Mouse (Mus musculus) spleen, adult 12 weeks (tissue): ENCODE measurements around the gene Pik3r5.

ENCODE experiments used
- DNase-seq: peaks from one replicate; pipeline ENCODE4 v3.0.0; 2022; ENCODE audit warnings: low spot score

Gene Pik3r5

DNA sequence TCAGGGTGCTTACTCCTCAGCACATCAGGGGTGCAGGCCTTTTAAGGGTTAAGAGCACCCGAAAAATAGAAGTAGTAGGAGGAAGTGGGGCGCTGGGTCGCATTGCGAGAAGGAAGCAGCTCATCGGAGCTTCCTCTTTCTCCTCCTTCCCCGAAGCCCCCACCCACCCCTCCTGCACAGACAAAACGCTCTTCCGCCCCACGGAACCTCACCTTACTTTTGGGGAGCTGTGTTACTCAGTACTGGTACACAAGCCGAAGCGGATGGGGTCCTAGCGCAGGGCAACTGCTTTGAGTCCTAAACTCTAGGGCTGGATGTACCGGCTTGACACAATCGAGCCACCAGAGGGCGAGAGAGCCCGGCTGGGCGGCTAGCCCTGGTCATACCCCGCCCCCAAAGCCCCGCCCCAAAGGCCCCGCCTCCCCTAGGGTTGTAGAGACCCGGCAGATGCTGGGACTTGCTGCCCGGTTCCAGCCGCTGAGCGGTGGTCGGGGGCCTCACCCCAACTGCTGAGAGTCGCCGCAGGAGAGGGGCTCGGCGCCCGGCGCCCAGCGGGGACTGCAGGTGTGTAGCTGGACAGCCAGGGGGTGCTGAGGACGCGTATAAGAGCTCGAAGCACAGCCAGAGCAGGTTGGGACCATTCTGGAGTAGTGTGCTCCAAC, at the start of gene Pik3r5:
Pik3r5 (plus strand) TSS at position 423 of the 662 bp plus-strand sequence.
- peak; percentile 67 for DNase-seq

DNA sequence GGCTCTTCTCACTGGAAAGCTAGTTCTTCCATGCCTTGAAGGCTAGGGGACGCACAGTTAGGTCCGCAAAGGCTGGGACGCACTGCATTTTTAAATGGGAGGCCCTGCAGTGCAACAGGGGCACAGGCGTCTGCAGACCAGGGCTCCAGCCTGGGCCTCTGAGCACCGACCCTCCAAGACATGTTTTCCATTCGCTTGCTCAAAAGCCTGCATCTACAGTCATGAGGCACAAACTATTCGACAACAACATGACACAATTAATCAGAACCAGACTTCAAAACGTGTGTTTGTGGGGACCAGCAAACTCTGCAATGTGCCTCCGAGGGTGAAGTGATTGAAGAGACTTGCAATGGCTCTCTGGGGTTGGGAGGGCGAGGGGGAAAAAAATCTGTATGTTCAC, 48.4 kb upstream of the Pik3r5 start:
- DNase-seq: no peak

DNA sequence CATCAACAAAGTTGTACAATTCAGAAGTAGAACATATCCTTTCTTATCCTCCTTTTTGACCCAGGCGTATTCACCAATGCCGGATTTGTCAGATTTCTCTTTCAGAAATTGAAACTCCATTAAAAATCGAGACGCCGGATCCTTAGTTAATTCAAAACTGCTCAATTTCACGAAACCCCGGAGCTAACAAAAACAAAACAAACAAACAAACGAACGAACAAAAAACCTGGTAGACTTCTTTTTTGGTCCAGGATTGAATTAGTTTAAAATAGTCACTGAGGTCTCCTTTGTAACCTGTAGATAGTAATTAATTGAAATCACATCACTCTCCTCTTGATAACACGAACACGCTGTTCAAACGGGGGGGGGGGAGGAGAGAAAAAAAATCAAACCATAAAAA, 47.8 kb upstream of the Pik3r5 start:
- DNase-seq: no peak

DNA sequence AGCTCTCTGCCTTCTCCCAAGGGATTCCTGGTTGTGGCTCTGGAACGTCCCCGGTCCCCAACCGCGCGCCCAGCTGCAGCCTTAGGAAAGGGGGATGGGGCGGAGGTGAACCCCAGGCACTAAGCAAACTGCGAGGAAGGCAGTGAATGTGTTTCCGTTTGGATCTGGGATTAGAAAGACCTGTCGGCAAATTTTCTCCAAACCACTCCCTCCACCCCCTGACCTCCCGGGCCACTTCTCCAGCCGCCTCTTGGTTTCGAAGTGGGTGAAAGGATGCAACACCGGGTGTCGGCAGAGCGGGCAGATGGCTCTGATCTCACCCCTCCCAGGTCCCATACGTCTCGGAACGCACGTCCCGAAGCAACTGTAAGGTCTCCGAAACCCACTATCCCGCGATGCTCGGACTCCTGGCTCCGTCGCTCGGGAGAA, 47.3 kb upstream of the Pik3r5 start:
- DNase-seq: no peak

DNA sequence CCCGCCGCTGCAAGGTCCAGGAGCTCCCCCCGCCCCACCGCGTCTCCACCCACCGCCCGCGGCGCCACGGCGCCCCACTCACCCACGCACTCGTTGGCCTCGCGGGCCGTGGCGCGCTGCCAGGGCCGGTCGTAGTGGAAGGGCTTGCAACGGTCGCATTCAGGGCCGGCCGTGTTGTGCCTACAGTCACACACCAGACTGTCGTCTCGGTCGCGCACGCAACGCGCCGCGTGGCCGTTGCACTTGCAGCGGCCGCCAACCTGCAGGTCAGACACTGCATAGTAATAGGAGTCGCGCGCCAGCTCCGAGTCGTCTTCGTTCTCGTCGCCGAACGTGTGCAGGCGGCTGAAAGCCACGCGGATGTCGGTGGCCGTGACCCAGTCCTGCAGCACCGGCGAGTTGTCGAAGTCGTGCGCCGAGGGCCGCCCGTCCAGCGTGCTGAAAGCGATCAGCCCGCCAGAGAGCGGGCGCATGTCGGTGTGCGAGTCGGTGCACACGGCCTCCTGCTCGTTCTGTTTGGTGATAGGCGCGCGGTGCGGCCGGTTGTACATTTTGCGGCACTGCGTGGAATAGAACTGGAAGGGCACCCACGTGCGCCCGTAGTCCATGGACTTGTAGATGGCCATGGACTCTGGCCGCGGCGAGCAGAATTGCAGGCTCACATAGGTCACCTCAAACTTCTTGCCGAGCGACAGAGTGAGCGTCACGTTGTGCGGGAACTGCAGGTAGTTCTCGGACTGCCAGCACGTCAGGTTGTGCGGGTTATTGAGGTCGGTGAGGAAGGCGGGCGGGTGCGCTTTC, 46.7 kb upstream of the Pik3r5 start:
- no peak for DNase-seq

DNA sequence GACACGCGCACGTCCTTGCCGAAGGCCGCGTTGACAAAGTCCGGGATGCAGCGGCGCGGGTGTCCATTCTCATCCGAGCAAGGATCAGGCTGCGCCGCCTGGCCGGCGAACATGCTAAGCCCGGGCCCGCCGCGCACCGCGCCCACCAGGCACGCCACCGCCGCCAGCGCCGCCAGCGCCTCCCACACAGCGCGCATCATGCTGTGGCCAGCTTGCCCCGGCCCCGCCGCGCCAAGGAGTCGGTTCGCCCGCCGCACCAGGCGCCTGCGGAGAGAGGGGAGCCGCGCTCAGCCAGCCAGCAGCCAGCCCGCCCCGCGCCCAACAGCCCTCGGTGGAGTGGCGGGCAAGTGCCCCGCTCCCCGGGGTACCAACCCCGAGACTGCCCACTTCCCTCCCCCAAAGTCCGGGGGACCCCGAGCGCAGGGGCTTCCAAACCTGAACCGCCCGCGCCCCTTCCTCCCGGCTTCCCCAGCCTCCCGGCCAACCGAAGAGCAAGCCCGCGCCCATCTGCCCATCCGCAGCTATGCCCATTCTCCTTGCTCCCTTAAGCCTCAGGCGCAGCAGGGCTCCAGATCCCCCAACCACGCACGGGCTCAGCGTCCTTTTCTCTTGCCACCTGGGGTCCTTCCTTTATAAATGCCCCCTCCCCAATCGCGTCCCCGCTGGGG, 45.9 kb upstream of the Pik3r5 start:
- no peak for DNase-seq

DNA sequence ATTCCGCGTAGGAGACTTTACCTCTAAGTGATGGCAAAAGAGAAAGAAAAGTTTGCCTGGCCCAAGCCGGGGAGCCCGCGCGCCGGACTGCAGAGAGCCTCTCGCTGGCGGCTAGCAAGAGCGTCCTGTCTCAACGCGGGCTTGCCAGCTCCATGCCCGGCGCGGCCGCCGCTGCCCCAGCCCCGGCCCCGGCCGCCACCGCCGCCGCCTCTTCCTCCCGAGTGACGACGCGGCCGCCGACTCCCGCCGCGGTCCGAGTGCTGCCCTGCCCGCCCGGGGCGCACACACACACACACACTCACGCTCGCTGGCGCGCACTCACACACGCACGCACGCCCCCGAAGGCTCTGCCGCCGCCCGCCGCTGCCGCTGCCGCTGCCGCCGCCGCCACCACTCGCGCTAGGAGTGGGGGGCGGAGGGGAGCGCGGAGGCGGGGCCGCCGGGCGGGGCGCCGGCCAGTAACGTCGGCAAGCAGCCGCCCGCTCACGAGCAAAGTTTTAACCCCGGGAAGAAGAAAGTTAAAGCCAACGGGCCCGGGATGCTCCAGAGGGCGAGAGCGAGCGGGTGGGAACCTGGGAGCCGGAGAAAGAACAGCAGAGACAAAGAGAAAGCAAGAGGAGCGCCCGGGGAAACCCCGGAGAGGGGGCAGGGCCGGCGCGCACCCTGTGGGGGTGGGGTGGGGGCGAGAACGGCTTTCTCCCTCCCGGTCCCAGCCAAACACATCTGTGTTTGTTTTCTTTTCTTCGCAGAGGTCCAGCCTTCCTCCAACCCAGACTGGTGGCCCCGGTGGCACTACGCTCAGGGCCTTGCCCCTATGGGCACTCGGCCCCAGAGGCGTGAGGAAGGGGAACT, 45.1 kb upstream of the Pik3r5 start:
- DNase-seq: no peak

DNA sequence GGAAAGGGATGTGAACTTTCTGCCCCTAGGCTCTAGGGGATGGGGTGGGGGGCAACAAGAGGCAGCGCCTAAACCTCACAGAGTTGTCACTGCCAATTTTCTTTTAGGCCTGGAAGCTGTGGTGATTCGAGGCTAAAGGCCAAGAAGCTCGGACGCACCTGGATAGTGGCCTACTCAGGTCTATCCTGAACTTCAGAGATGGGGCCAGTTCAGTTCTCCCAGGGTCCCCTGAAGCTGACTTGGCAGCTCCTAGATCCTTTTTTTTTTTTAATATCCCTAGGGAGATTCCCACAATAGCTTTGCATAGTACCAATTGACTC, 44.5 kb upstream of the Pik3r5 start:
- no peak for DNase-seq

DNA sequence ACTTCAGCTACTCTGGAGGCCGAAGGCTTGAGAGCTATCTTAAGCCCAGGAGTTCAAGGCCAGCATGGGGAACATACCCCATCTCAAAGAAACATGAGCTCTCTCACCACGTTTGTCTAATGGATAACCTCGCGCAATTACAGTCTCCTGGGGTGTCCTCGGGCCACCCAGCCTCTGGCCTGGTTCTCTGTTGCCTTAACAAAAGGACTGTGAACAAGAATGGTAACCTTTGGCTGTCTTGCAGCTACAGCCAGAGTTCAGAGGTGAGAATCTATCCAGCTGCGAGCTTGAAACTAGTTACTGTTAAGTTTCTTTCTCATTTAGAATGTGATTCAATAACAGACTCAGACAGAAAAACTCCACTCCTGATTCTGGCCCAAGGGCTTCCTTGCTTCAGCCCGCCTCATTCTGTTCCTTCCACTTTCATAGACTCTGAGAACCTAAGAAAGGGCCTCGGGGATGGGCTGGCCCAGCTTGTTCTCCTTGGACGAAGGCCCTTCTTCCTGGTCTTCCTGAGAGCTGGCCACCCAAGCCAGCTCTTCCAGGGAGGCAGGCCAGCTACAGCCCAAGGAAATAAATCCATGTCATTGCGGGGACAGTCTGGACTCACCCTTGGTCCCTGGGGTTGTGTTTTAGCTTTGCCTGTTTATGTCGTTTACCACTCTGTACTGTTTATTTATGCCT, 43.8 kb upstream of the Pik3r5 start:
- DNase-seq: no peak

DNA sequence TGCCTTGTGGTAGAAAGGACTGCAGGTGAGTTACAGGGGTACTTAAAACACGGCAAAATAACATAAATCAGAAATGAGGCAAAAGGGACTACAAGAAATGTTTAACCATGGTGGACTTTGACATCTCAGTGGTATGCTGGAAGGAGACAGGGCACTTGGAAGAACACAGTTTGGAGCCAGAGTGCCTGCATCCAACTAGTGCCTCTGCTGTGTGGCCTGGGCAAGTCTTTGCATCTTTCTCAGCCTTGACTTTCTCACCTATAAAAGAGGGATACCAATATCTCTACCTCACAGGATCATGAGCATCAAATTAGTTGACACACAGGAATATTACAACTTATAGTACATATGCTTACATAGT, 43.3 kb upstream of the Pik3r5 start:
- DNase-seq: no peak

DNA sequence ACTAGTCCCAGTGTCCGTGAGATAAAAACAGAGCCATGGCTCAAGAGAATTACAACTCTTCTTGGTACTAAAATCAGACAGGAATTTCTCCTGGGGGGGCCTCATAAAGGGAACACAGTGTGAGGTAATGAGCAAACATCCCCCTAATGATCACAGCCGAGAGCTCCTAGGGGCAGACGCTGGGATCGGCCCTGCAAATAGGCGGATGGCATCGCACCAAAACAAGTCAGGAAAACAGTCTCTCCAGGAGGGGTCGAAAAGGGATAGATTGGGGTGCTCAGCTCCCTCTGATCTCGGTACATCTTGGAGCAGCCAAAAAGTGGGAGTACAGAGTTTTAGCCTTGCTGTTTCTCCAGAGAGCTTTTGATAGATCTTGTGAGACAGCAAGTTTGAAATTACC, 42.3 kb upstream of the Pik3r5 start:
- no peak for DNase-seq

DNA sequence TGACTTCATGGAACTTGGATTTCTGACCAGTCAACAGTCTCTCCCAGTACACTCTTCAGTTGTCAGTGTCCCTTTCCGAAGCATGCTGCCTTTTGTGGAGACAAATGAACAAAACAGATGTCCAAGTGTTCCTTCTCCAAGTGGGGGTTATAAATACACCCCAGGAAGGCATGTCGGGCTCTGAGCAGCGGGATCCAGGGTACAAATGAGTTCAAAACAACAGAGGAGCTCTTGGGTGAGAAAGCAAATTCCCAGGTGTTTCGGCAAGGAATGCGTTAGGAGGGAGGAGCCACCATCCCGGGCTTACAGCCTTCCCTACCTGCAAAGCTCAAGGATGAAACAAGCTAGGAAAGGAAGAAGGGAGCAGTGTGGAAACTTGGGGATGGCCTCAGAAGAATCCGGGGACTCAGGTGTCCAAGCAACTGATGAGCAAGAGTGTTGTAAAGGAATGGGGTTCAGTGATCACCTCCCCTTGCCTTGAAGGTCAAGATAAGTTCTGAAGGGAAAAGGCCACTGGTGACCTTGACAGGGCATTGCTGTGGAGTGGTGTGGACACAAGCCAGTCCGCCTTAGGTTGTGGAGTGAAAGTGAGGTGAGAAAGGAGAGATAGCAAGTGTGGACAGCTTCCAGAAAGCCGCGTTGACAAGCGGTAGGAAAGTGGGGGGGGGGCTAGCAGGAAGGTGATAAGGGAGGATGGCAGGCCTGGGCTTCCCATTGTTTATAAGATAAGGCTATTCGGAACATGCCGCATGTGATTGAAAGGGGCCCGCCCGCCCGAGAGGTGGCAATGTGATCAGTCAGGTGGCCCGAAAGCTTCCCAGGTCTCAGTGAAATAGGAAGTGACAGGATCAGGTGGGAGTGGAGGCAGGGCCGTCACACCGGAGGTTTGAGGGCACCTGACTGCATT, 41.3 kb upstream of the Pik3r5 start:
- DNase-seq: no peak

DNA sequence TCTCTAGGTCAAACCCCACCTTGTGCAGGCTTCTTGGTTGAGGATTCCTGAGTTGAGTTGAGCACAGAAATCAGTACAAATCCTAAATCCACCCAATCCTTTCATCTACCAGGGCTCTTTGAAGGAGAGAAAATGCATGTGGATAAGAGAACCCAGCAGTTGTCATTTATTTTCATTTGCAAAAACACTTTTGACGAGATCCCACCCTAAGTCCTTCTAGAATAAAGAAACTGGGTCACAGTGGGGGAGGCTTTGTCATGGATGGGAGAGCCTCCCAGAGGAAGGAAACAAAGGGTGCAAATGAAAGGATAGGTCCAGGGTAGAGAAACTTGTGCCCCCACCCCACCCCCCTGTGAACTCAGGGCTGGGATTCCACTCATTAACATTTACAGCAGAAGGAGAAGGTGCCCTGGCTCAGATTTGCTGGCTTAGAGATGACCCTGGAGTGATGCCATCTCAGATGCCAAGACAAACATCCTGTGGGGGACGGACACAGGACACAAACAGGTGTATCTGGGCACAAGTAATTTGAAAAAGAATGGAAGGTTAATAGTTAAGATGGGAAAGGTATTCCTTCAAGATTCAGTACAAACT, 37.9 kb upstream of the Pik3r5 start:
- DNase-seq: no peak

DNA sequence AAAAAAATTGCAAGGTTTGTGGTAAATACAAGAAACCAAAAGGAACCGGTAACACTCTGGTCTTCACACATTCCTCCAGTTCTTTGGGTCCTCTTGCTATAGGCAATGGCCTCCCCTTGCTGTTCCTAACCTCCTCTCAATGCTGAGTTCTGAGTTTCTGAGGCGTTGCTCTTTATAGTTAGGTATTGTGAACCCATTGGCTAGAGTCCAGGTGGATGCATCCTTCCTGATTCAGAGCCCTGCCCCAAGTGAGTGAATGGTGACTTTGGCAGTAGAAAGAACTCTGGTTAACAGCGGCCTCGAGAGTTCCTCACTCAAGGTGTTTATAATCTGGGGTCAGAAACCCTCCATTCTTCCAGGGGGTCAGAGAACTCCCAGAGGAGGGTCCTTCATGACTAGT, 37.2 kb upstream of the Pik3r5 start:
- no peak for DNase-seq

DNA sequence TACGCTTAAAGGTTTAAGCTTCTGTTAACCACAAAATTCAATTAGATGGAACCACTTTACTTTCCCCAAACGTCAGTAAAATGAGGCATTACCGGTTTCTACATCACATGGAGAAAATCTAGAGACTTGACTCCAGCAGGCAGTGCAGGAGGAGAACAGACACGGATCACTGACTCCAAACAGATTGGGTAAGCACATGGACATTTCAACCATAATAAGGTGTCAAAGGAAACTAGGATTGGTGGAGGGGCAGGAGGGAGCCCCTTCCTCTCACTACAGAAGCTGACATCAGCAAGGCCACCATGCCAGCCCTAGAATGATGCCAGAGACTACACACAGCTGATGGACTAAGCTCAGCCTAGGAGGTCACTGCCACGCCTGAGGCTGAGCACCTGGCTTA, 36.4 kb upstream of the Pik3r5 start:
- no peak for DNase-seq

DNA sequence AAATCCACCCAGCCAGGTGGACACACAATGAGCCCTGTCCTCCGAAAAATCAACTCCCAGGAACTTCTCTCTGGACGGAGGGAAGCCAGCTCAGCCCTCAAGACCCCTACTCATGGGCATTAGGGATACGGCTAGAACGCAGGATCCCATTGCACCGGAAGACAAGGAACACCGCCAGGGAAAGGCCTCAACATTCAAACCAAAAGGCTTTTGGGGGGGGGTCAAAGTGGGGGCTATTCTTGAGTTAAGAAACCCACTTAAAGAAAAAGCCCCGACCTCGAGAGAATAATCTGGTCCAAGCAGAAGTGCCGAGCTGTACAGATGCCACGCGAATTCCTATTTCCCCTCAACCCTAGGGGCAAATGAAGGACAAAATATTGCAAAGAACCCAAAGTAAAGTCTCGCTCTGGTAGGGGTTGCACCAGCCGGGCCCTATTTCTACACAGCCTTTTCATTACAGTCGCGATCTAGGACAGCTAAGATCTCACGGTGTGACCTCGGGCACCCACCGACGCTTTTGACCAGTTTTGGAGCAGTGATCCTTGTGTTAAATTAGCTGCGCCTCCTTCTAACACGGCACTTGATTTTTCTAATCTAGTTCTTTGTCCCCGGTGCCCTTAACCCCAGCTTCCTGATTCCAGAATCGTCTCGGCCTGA, 32.9 kb upstream of the Pik3r5 start:
- no peak for DNase-seq

DNA sequence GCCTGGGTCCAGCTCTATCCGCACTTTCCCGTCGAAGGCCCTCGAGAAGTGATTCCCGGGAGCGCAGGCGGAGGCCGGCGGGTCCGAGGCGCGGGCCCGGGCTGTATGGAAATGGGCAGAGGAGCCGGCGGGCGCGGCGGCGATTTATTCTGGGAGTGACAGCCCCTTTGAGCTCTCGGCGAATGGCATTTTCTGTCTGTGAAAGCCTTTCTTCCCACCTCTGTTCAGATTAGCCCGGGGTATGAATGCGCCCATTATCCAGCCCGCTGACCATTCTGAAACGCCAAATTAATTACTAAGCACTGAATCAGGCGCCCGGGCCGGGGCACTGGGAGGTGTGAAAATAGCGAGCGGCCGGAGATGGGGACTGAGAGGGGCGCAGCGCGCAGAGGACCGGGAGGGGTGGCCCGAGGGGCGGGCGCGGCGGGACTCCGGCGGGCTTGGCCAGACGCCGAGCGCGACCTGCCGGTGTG, 32.3 kb upstream of the Pik3r5 start:
- no peak for DNase-seq

DNA sequence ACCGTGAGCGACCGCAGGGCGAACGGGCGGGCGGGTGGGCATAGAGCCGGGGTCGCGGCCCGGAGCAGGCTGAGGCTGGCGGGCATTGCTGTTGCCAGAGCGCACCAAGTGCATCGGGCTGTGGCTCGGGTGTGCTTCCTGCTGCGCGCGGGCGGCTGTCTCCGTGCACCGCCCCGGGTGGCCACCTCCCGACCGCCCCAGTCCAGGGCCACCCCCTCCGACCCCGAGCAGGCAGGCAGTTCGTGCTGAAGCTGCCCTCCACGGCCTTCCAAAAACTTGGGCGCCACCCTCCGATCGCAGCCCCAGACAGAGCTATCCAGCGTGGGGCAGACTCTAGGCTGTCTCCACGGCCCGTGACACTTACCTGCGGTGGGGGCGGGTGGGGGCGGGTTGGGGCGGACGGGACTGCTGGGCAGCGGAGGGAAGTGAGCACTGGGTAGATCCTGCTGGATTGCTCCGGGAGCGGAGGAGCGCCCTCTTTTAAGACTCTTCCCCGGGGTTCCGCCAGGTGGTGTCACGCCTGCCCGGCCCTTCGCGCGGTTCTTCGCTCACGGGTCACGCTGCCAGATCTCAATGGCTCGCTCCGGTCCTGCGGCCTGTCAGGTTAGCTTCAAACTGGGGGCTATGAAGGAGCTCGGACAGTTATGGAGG, 31.8 kb upstream of the Pik3r5 start:
- DNase-seq: no peak

DNA sequence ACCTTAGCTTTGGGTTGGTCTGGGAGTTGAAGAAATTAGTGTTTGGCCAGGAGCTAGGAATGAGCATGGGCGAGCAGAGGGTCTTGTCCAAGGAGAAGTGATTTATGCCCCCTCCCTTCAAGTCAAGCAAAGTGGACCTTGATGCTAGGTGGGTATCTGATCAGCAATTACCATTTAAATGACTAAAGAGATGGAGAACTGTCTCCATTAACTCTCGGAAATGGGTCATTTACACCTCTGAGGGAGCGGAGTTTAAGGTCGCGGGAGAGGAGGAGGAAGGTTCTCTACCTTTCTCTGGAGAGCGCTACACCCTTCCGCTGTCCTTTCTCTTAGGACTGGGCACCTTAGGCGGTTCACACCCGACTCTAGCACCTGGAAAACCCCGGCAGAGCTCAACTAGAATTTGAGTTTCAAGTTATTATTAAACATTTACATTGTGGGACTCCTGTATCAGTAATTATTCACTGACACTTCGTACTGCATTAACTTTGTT, 31.1 kb upstream of the Pik3r5 start, which contains the start of gene Ntn1:
Ntn1 (minus strand) TSS at position 97 of the 493 bp plus-strand sequence.
- DNase-seq: no peak
